Mouse (Mus musculus) liver, embryonic 14.5 days (tissue): ENCODE results near the gene Ppp1r16b. TPM values are rescaled to one million over a fixed set of nuclear protein-coding genes. Genes with fewer than 3 reads are reported as not detected.

Experiments
- ATAC-seq: fragments of 200-750 bp; cut with Nextera tagmentation; 2 replicates; pipeline ENCODE4 v1.8.0; 2017; ENCODE audit warnings: moderate number of reproducible peaks, mild to moderate bottlenecking, moderate library complexity; ENCODE audit not compliant: insufficient read depth
- DNase-seq, 3 experiments: peaks; one replicate each; pipeline ENCODE4 v3.0.0-alpha.2; 2012 to 2013; ENCODE audit warnings: low read depth in 3 of 3, low spot score in 3 of 3
- H3K27ac ChIP-seq: fragments of 300-500 bp; sonication (generic); 2 replicates; pipeline ENCODE4 v1.5.1; 2014; ENCODE audit warnings: moderate library complexity, mild to moderate bottlenecking, control low read depth, inconsistent platforms
- H3K27me3 ChIP-seq: fragments of 300-500 bp; sonication (generic); 2 replicates; pipeline ENCODE4 v1.6.1; 2014; ENCODE audit warnings: mild to moderate bottlenecking, low read length, moderate library complexity; ENCODE audit not compliant: control insufficient read depth, insufficient read depth
- H3K36me3 ChIP-seq: fragments of 300-500 bp; sonication (generic); replicated peaks from 2 replicates; pipeline ENCODE4 v1.6.1; 2014; ENCODE audit warnings: low read depth; ENCODE audit not compliant: control insufficient read depth, insufficient read depth
- H3K4me1 ChIP-seq, 2 experiments: fragments of 200-500 bp in 1 of 2; fragments of 300-500 bp in 1 of 2; sonication (generic) in 1 of 2; replicated peaks; 2 replicates each; pipeline ENCODE4 v1.6.1; 2012 to 2014; ENCODE audit warnings: antibody characterized with exemption in 1 of 2, inconsistent platforms in 1 of 2, low read length in 1 of 2; ENCODE audit not compliant: control insufficient read depth in 2 of 2, insufficient read depth in 2 of 2
- H3K4me2 ChIP-seq: fragments of 300-500 bp; sonication (generic); 2 replicates; pipeline ENCODE4 v1.6.1; 2014; ENCODE audit warnings: low read depth, mild to moderate bottlenecking, control low read depth, moderate library complexity
- H3K4me3 ChIP-seq, 2 experiments: fragments of 200-500 bp in 1 of 2; fragments of 300-500 bp in 1 of 2; sonication (generic) in 1 of 2; 2 replicates each; pipeline ENCODE4 v1.5.1; 2012 to 2014; ENCODE audit warnings: low read depth in 2 of 2, low read length in 2 of 2, mild to moderate bottlenecking in 2 of 2, control low read depth in 1 of 2, inconsistent platforms in 1 of 2, moderate library complexity in 1 of 2; ENCODE audit not compliant: insufficient read depth in 1 of 2
- H3K9ac ChIP-seq: fragments of 300-500 bp; sonication (generic); replicated peaks from 2 replicates; pipeline ENCODE4 v1.6.1; 2014; ENCODE audit warnings: mild to moderate bottlenecking, control low read depth, moderate library complexity
- H3K9me3 ChIP-seq: fragments of 300-500 bp; sonication (generic); 2 replicates; pipeline ENCODE4 v1.6.1; 2016; ENCODE audit warnings: low read length, mixed read lengths; ENCODE audit not compliant: control insufficient read depth
- CTCF ChIP-seq: IDR thresholded peaks from 2 replicates; pipeline ENCODE4 v1.5.1; 2016; ENCODE audit warnings: antibody characterized with exemption, low read depth, control low read depth
- EP300 ChIP-seq: IDR thresholded peaks from 2 replicates; pipeline ENCODE4 v1.6.1; 2016; ENCODE audit warnings: antibody characterized with exemption, low read depth
- WGBS: fragments of 180-500 bp; shearing (Covaris S2); extraction: QIAGEN DNeasy Blood & Tissue Kit; methylation state at CpG from one replicate; pipeline ENCODE4 v1.1.7; 2014; ENCODE audit not compliant: insufficient replicate concordance; 5-methylcytosine and 5-hydroxymethylcytosine counted together
- polyA plus RNA-seq, 2 experiments: library from polyadenylated mRNA; depleted of rRNA in 1 of 2; stranded (reverse) in 1 of 2; unstranded in 1 of 2; fragments of >200 nt; fragmentation: Nextera tagmentation in 1 of 2; extraction: Ambion mirVana in 1 of 2; gene quantifications; 2 replicates each; pipeline versions ENCODE4 v1.2.1 to v1.2.3; 2012 to 2014

The Ppp1r16b gene
- polyA plus RNA-seq, 2 experiments, result 0.30 to 0.74 TPM

GRCm38 (mm10) chr2:158767742-158768339, 102.6 kb downstream of the Ppp1r16b start, which contains the start of gene Fam83d:
Fam83d (plus strand) TSS chr2:158768093.
- Histone ChIP-seq H3K27me3 (no peaks in the 10 kb centered on the region), H3K4me2 (peak within 1 kb of the TSS; percentile 100), H3K9ac (peak within 1 kb of the TSS; percentile 86), H3K4me3 (peak within 1 kb of the TSS; percentile 73 to 79), H3K4me1 (peaks cover 20 to 29% of the 10 kb centered on the region in 2 experiments), H3K36me3 (peaks cover 12% of the 10 kb centered on the region), H3K27ac (peak within 1 kb of the TSS; percentile 70), H3K9me3 (no peaks in the 10 kb centered on the region)
- WGBS, result under 1% methylated on average over 37 of the region's 48 CpGs
- peak; percentile 96 to 98 (median 97) for DNase-seq
- TF ChIP-seq CTCF, result peak; percentile 97
- TF ChIP-seq EP300, result peak; percentile 38; the same call in 1 of the 2 replicates
- peak; percentile 92 for ATAC-seq

- under 1% methylated on average over 37 of the region's 37 CpGs for WGBS
- ATAC-seq, result peak; percentile 60
- no peaks in the 10 kb centered on the region for H3K27me3 ChIP-seq
- peak overlapping the region; percentile 73 to 79 for H3K4me3 ChIP-seq
- H3K27ac ChIP-seq, result peak overlapping the region; percentile 70
- peak overlapping the region; percentile 86 for H3K9ac ChIP-seq
- peaks cover 20 to 29% of the 10 kb centered on the region in 2 experiments for H3K4me1 ChIP-seq
- peak in 2 of 3 experiments; percentile 33 to 61 for DNase-seq
- no peaks in the 10 kb centered on the region for H3K9me3 ChIP-seq
- H3K36me3 ChIP-seq, result peaks cover 17% of the 10 kb centered on the region
- H3K4me2 ChIP-seq, result peak overlapping the region; percentile 100
- TF ChIP-seq EP300 (no peak), CTCF (peak; percentile 17; the same call in 1 of the 2 replicates)
These were observed 103.2 kb downstream of the Ppp1r16b start for GRCm38 (mm10) chr2:158768350-158768749.

DNA sequence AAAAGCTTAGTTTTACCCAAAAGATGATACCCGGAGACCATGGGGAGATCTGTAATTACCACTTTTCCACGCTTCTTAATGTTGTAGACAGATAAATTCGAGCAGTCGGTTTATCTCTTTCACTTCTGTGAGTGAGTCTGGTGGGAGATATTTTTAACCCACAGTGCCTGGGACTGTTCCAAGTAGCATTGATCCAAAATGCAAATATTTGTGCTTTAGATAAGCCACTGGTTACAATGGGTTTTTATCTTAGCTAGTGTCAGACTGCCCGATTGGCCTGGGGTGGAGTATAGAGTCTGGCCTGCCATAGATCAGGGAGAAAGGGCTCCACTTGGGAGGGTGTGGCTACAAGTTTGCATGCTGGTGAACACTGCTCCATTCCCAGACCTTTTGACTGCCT, 103.6 kb downstream of the Ppp1r16b start:
- Histone ChIP-seq H3K4me3 (peak overlapping the region; percentile 73 to 79), H3K9me3 (no peaks in the 10 kb centered on the region), H3K36me3 (peaks cover 17% of the 10 kb centered on the region), H3K27ac (peak overlapping the region; percentile 70), H3K9ac (peak overlapping the region; percentile 86), H3K4me2 (peak overlapping the region; percentile 100), H3K4me1 (peaks cover 20 to 29% of the 10 kb centered on the region in 2 experiments), H3K27me3 (no peaks in the 10 kb centered on the region)
- ATAC-seq, result peak; percentile 67
- 0% methylated on average over 5 of the region's 5 CpGs for WGBS
- TF ChIP-seq CTCF (no peak), EP300 (peak; percentile 66)
- peak; percentile 61 to 70 (median 64) for DNase-seq

- H3K36me3 ChIP-seq, result peaks cover 20% of the 10 kb centered on the region
- no peaks in the 10 kb centered on the region for H3K9me3 ChIP-seq
- TF ChIP-seq CTCF (no peak), EP300 (no peak)
- WGBS, result 58% methylated on average over 13 of the region's 13 CpGs
- H3K4me1 ChIP-seq, result peaks cover 20 to 32% of the 10 kb centered on the region in 2 experiments
- no peak overlapping the region for H3K27ac ChIP-seq
- ATAC-seq (no peak), DNase-seq (no peak)
- no peaks in the 10 kb centered on the region for H3K27me3 ChIP-seq
- H3K9ac ChIP-seq, result no peak overlapping the region; the same call in 1 of the 2 replicates
- peak overlapping the region; percentile 73 to 79 for H3K4me3 ChIP-seq
- peak overlapping the region; percentile 100 for H3K4me2 ChIP-seq
These were observed 105.0 kb downstream of the Ppp1r16b start for GRCm38 (mm10) chr2:158770126-158770757.

DNA sequence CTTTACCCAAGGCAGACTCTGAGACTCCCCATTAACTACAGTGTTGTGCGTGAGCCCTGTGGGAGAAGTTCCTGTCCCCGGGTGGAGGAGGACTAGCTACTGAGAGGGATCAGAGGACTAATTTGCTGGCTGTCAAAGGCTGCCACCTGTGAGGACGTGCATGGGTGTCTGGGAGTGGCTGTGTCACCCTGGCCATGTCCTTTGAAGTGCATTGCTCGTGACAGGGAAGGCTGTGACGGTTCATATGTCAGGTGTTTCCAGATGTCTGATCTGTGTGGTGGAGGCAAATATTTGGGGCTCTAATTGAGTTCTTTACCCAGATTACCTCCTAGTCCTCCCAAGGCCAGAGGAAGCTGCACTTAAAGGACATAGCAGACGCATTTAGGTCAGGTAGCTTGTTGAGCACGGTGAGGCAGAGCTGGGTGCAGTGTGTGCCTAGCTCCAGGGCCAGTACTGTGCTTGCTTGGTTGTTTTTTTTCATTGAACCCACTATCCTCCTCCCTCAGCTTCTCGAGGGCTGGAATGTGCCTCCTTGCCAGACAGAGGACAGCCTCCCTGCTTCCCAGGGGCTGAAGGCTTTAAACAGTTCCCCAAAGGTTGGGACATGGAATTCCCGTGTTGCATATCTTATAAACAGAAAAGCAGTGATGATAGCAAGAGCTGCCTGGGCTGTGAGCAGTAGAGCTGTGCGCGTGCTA, 106.0 kb downstream of the Ppp1r16b start:
- TF ChIP-seq EP300 (no peak), CTCF (no peak)
- WGBS, result 73% methylated on average over 11 of the region's 11 CpGs
- Histone ChIP-seq H3K4me1 (peaks cover 20 to 36% of the 10 kb centered on the region in 2 experiments), H3K9ac (0 out of 2 replicates have a peak overlapping the region, but pooled peaks have one; percentile 4), H3K9me3 (no peaks in the 10 kb centered on the region), H3K27ac (no peak overlapping the region), H3K27me3 (no peaks in the 10 kb centered on the region), H3K4me3 (peak overlapping the region in 1 of 2 experiments; percentile 17; a peak in 1 of 4 replicates), H3K36me3 (peaks cover 20% of the 10 kb centered on the region), H3K4me2 (peak overlapping the region; percentile 100)
- ATAC-seq, result no peak
- no peak for DNase-seq
